Mouse (Mus musculus) E14TG2a.4 (cell line): Measurements from ENCODE around the gene Itgb5.

Experiments
- CTCF ChIP-seq: conservative IDR thresholded peaks from 2 replicates; pipeline ENCODE4 v1.5.1; 2014; ENCODE audit warnings: low read length
- POU5F1 ChIP-seq: IDR thresholded peaks from 2 replicates; pipeline ENCODE4 v1.6.1; 2014; ENCODE audit warnings: low read length, borderline replicate concordance

GRCm38 (mm10) chr16:33965878-33966537 is 136.5 kb downstream of the Itgb5 start:
- no peak for TF ChIP-seq CTCF
- no peak for TF ChIP-seq POU5F1
